Mouse (Mus musculus): ENCODE results near the gene Mrgpra2b.
"Not testable (repeated sequence)": the region's sequence is repeated elsewhere in the genome, so short reads cannot be mapped to it uniquely, and the experiment has no call there.

The Mrgpra2b gene

GRCm38 (mm10) chr7:47528762-47529161, at the start of gene Mrgpra2b:
Gene Mrgpra2b, minus strand, starts transcription at chr7:47528862.
- DNase-seq: no peak

GRCm38 (mm10) chr7:47516379-47516778, 12.3 kb downstream of the Mrgpra2b start:
- no peak for DNase-seq

DNA sequence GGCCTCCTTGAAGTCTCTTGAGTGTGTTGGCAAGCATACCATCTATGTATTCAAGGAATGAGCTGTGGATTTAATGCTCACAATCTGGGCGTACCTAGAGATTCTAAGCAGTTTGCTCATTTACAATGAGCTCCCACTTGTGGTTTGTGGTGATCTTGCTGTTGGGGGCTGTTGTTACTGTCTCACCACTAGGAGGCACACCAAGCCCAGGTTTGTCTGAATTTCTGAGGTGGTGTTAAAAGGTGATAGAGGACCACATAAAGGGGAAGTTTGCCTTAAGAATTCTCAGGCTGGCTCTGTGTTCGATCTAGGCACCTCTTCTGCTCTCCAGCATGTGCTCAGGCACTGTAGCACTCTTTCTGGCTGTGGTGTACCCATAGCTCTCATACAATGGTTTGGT, 13.6 kb downstream of the Mrgpra2b start:
- DNase-seq: no peak

DNA sequence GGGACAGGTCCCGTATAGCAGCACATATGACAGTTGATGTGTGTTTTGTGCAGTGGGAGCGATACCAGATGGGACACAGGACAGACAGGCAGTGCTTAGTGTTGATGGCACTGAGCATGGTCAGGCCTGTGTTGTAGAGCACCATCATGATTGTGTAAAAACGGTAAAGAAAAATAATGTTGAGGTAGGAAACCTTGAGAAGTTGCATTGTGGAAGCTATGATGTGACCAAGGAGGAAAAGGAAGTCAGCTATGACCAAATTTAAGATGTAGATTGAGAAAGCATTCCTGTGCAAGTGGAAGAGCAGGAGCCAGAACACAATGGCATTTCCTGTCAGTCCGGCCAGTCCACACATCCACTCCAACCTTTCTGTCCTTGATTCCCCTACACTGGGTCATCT, 25.7 kb downstream of the Mrgpra2b start:
- no peak for DNase-seq

DNA sequence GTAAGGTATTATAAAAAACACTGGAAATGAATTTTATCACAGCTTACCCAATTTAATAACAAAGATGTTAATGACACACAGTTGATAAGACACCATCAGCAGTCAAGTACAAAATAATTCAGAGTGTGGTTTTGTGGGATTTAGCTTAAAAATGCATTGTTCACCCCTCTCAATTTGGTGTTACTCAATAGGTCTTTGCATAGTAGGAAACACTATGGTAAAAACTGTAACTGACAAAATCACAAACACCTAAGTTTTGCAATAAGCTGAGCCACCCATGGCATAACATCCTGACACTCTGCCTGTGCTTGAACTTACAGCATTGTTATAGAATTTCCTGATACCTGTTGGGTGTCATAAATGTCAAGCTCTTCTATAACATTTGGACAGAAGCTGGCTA, 37.4 kb downstream of the Mrgpra2b start:
- DNase-seq: not testable (repeated sequence)

DNA sequence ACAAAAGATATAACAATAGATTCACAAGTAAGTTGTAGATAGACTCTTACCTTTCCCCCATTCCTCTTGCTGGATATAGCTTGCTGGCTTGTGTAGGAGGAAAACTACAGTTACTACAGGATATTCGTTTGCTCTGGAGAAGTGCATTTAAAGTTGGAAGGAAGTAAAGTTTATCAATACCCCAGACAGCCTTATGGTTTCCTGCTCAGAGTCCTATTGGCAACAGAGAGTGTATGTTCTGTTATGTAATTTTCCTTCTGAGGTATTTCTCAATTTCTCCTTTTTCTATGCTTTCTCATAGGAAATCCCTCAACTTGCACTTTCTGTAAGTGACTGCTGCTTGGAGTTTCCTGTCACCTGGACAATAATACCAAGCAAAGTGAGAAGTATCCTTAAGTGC, 39.2 kb downstream of the Mrgpra2b start:
- not testable (repeated sequence) for DNase-seq

DNA sequence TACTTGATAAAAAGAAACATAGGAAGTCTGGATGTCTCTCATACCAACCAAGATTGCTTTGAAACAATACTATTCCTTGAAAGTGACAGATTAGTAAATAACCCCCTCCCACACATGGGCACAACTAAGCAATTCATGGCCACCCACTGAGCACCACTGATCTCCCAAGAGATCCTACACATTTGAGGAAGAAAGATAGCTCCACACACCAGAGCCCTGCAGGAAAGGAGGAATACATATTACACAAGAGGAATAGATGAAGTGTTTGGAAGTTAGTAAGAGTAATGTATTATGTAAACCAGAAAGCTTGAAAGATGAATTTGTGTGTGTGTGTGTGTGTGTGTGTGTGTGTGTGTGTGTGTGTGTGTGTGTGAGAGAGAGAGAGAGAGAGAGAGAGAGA, 45.5 kb downstream of the Mrgpra2b start:
- not testable (repeated sequence) for DNase-seq

- DNase-seq: not testable (repeated sequence)
Observed at GRCm38 (mm10) chr7:47473904-47474303, 54.8 kb downstream of the Mrgpra2b start.

- DNase-seq: not testable (repeated sequence)
Observed at GRCm38 (mm10) chr7:47465278-47465981, 63.2 kb downstream of the Mrgpra2b start.

DNA sequence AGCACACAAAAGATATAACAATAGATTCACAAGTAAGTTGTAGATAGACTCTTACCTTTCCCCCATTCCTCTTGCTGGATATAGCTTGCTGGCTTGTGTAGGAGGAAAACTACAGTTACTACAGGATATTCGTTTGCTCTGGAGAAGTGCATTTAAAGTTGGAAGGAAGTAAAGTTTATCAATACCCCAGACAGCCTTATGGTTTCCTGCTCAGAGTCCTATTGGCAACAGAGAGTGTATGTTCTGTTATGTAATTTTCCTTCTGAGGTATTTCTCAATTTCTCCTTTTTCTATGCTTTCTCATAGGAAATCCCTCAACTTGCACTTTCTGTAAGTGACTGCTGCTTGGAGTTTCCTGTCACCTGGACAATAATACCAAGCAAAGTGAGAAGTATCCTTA, 76.6 kb downstream of the Mrgpra2b start, which contains the start of gene Mrgpra2a:
Gene Mrgpra2a (minus strand): TSS at position 125 of the 400 bp plus-strand sequence.
- DNase-seq: not testable (repeated sequence)

- DNase-seq: not testable (repeated sequence)
Observed at GRCm38 (mm10) chr7:47445729-47446128, 82.9 kb downstream of the Mrgpra2b start.

DNA sequence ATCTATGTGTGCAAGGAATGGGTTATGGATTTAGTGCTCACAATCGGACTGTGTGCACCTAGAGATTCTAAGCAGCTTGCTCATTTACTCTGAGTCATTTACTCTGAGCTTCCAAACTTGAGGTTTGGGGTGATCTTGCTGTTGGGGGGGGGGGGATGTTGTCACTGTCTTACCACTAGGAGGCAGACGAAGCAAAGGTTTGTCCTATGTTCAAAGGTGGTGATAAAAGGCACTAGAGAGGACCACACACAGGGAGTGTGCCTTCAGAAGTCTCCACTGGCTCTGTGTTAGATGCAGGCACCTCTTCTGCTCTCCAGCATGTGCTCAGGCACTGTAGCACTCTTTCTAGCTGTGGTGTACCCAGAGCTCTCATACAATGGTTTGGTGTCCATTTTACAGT, 92.2 kb downstream of the Mrgpra2b start:
- not testable (repeated sequence) for DNase-seq

GRCm38 (mm10) chr7:47427815-47428508, 100.7 kb downstream of the Mrgpra2b start:
- DNase-seq: not testable (repeated sequence)
